Mouse (Mus musculus): ENCODE measurements at regions not wholly inside any gene's neighbourhood (a gene's known extent, or its start where the extent isn't known, plus 50 kb on each side); places are given as distances from the start of the nearest gene placed in this dataset.
"Not testable (repeated sequence)": the region's sequence is repeated elsewhere in the genome, so short reads cannot be mapped to it uniquely, and the experiment has no call there.

DNA sequence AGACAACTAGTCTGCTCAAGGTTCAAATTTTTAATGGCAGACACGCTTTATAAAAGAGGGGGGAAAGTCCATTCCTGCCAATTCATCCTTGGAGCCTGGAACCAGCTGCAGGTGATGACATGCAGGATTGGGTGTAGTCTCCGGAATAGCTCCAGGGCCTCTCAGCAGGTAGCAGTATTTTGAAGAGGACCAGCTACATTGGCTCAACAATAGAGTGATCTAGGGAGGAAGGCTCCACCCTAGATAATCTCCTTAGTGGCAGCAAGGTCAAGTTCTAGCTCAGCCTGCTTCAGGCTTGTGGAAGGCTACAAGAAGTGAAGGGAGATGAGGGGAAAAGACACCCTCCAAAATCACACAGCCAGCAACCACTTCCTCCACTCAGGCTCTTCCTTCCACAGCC lies 1405.1 kb downstream of the 4930444P10Rik start:
- not testable (repeated sequence) for DNase-seq (ENCODE audit: low spot score)

DNA sequence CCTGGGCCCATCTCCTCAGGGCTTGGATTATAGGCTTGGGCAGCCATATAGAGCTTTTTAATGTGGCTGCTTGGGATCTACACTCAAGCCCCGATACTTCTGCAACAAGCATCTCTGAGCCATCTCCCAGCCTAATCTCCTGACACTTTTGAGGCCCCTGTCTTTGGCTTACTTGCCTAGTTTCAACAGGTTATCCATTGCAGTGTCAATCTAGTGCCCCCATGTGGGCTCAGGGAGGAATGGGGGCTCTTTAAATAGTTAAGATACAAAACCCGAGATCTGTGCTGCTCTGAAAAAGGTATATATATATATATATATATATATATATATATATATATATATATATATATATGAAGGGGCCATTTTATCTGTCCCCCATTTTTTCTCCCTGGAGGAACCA lies 1407.0 kb downstream of the 4930444P10Rik start:
- DNase-seq (ENCODE audit: low spot score), result no peak

DNA sequence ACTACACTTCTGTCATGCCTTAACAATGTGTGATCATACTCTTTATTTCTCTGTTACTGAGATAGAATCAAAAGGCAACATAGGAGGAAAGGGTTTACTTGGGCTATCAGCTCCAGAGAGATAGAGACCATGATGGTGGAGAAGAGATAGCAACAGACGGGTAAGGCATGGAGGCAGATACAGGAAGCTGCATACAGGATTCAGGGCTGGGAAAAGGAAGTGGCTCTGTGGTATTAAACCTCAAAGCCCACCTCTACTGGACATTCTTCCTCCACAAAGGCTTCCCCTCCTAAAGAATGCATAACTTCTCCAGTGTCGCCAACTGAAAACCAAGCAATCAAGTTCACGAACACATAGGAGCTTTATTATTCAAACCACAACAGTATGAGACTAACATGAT lies 1412.7 kb downstream of the 4930444P10Rik start:
- no peak for DNase-seq (ENCODE audit: low spot score)

DNA sequence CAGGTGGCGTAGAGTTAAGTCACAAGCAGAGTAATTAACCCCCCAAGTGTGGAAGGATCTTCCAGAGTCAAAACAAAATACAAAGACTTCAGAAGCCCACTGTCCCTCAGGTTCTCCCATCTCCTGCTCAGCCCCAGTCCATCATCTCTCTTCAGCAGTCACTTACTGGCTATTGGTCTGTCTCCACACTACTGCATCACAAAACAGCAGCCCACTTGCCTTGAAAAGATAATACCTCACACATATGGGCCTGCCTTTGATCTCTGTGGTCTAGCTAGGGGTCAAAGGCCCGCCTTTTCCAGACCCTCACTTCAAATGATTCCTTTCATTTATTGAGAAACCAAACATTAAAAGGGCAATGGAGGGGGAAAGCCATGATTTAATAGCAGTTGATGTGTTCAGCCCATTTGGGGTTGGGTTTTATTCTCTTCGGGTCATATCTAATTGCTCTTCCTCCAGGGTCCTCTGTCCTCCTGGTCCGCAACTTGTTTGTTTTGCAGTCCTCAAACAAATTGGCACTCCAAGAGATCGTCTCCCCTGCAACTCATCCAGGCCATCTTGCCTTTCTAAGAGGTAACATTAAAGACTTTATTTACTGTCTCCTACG lies 1420.6 kb downstream of the 4930444P10Rik start:
- DNase-seq (ENCODE audit: low spot score), result no peak

DNA sequence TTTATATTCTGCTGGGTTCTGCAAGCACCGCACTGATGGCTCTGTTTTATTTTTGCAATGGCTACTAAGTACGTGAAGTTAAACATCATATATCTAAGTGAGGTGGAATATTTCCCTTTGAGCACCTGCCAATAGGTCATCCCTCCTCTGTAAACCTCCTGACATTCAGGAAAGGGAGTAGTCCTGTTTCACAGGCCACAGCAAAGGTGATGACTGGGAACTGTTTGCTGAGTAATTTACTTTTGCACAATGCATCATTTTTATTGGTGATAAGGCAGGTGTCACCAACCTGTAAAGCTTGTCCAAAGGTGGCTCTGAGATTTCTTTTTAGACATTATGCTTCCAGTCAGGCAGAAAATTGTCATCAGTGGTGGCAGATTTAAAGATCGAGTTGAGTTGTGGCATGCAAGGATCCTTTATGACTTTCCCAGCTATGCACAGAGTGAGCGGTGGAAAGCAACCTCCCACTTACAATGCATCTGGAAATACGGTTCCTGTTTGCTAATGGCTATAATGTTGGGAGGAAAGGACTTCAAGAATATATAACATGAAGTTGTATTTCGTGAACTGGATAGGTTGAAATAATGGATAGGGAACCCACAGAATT lies 1430.3 kb downstream of the 4930444P10Rik start:
- no peak for DNase-seq (ENCODE audit: low spot score)

DNA sequence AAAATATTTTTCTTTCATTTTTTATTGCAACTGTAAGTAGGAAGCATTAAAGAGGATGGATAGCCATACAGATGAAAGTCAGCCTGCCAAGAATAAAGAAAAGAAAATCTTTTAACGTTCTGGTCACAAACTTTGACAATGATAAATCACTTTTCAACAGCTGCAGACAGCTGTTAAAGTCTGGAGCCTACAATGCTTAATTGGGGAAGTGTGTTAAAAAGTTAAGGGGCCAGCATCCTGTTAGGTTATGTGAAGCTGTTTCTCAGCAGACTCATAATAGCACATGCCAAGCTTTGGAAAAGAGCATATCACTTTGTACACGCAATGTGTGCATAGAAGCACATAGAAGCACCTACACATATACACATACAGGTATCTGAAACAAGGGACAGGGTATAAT lies 1431.3 kb downstream of the 4930444P10Rik start:
- no peak for DNase-seq (ENCODE audit: low spot score)

DNA sequence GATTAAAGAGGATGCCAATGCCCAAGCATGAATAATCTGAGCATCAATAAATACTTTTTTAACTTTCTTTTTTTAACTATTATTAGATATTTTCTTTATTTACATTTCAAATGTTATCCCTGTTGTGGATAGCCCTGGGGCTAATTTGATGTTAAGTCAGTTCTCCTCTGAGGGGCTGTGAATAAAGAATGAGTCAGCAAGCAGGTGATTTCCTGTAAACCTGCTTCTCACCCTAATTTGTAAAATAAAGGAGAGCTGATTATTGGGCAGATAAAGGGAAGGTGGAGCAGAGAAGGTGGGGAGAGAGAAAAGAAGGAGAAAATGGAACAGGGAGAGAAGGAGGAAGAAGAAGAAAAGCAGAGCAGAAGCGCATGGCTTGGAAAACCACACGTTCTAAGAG lies 1442.8 kb downstream of the 4930444P10Rik start:
- no peak for DNase-seq (ENCODE audit: low spot score)

DNA sequence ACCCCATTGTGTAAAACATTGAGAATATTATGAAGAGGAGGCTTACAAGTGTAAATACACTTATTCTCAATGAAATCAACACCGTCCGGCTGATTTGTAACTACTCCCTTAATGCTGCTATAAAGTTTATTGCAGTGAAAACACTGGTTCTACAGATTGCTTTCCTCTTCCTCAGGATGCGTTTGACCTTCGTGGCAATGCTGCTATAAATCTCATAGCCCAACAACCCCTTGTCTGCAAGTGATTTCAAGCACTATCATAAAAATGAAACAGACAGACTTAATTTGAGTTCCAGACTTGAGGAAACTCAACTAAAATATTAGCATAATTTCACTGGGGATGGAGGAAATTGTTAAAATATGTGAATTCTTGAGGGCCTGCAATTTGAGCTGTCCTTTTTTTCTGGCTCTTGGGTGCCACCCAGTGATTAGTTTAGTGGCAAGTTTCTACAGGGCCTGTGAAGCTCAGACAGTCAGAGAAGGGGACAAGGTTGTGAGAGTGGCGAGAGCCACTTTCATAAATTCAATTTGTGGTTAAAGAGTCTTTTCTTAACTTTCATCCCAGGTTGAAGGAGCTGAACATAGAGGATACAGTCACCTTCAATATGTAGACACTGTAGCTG lies 1457.4 kb downstream of the 4930444P10Rik start:
- peak; percentile 51 for DNase-seq (ENCODE audit: low spot score)

DNA sequence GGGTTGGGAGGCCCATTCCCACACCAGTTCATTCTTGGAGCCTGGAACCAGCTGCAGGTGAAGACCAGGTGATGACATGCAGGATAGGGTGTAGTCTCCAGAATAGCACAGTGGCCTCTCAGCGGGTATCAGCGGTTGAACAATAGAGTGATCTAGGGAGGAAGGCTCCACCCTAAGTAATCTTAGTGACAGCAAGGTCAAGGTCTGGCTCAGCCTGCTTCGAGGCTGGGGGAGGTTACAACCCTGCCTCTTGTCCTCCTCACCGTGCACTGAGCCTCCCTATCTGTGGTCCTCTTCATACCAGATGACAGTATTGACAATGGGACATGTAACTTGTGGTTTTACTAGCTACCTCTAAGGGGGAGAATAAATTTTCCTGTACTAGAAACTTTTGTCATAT lies 1461.1 kb downstream of the 4930444P10Rik start:
- no peak for DNase-seq (ENCODE audit: low spot score)

DNA sequence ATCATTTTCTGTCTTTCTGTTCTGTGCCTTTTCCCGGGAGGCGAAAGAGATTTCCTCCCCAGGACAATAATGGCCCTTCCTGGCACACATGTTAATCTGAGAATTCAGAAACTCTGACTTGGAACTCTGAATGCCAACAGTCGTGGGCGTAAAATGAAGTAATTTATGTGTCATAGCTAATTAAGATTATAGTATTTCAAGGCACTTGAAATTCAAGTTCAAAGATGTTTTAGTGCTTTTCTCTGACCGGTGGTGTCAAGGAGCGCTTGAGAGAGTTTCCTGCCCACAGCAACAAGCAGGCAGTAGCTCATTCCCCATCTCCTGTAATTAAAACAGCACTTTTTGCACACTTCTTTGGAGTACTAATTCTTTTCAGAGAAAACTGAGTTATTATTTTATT lies 1465.9 kb downstream of the 4930444P10Rik start:
- no peak for DNase-seq (ENCODE audit: low spot score)

DNA sequence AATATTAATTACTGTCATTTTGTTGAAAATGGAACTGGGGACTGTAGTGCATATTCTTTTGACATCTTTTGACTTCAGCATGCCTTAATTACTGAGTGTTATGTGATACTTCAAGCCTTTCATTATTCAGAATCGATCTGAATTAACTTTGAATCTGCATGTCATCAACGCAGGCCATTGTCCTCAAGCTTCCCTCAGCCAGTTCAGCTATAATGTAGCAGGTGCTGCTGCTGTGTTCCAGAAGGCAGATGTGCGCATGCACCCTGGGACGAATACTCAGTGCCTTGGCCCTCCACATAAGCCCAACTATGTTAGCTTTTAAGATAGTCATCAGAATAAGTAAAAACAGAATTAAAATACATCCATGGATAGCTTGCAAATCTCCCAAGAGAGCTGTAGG lies 1466.4 kb downstream of the 4930444P10Rik start:
- DNase-seq (ENCODE audit: low spot score), result no peak

DNA sequence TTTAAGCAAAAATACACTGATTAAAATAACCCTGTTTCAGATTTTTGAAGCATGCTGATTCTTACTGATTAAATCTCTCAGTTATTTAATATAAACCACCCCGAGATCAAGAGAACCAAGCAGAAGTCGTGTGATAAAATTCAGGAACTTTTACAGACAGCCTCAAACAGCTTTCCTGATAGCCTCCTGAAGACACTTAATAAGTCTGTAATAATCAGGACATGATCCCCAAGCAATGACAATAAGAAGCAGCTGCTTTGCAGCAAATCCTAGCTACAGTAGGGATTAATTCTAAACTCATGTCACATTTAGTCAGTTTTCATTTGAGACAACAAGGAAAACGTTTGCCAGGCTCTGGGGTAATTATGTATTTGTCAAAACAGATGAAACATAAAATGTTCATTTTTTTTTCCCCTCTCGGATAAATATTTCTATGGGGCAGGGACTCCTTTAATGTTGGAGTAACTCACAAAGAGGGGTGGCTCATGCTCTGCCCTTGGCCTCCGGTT lies 1472.1 kb downstream of the 4930444P10Rik start:
- DNase-seq (ENCODE audit: low spot score), result no peak

DNA sequence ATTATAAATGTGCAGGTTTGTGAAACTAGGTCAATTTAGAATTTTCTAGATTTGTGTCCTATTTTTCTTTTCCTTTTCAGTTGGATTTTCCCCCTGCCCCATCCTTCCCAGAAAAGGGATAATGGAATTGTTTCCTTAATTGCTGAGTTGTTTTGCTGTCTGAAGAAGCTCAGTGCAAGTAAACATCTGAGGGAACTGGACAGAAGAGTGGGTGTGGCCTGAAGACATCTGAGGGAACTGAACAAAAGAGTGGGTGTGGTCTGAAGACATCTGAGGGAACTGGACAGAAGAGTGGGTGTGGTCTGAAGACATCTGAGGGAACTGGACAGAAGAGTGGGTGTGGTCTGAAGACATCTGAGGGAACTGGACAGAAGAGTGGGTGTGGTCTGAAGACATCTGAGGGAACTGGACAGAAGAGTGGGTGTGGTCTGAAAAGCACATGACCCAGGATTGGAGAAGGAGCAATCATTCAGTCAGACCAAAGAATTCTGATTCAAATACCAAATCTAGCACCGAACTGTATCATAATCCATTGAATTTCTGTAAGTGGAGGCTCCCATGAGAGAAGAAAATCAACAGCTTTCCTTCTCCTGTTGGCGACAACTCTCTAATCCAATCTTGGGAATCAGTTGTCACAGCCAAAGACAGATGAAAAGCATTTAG lies 1479.8 kb downstream of the 4930444P10Rik start:
- DNase-seq (ENCODE audit: low spot score), result no peak

DNA sequence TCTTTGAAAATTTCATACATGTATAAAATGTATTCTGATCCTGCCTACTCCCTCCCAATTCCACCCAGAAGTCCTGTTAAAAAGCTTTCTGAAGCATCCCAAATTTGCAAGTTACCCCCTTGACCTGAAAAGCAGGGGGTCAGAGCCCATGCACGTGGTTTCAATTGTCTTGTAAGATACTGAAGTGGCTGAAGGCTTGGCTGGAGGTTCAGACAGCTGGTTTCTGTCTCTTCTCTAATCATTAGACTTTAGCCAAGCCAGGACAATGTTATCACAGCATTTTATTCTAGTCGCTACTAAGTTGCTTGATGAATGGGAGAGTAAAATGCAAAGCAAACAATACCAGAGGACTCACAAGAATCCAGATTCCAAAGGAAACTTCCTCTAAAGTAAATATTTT lies 1484.1 kb downstream of the 4930444P10Rik start:
- no peak for DNase-seq (ENCODE audit: low spot score)

DNA sequence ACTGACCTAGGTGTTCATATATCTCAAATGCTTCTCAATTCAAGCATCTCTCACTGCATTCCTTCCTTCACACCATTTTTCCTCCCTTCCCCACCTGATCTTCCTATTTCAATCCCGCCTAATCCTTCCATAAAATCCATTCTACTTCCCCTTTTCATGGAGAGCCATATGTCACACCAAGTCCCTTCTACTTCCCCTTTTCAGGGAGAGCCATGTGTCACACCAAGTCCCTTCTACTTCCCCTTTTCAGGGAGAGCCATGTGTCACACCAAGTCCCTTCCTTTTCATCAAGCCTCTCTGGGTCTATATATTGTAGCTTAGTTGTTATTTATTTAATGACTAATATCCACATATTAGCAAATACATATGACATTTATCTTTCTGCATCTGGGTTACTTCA lies 1497.2 kb downstream of the 4930444P10Rik start:
- DNase-seq (ENCODE audit: low spot score), result no peak

DNA sequence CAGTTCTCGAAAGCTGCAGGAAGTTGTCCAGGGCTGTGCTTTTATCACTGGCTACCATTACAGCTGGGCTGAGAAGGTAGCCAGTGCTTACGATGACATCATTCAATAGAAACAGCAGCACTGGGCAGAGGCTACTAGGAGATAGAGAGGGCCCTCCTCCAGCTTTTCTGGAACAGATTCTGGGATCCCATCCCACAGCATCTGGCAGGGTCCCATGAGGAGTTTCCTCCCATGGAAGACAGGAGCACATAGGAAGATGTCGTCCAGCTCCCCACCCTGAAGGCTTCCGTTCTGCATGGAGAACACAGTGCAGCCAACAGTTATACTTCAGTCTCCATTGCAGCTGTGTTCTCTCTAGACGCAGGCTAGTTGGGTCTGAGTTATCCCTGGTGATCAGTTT lies 1503.2 kb downstream of the 4930444P10Rik start:
- no peak for DNase-seq (ENCODE audit: low spot score)

DNA sequence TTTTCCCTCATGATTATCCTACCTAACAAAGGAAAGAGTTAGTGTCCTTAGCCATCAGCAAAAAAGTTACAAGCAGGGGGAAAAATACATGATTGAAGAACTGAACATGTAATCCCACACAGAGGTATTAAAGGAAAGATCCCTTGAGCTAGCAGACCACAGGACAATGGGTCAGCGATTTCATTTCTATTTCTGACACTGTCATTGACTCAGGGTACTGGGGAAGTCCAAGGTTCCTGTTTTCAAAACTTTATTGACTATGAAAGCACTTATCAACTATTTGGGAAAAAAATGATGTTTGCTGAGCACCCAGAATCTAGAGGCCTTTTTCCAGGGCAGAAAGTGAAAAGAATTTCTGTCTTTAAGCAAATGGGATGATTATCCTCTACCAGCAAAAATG lies 1513.7 kb downstream of the 4930444P10Rik start:
- DNase-seq (ENCODE audit: low spot score), result no peak

DNA sequence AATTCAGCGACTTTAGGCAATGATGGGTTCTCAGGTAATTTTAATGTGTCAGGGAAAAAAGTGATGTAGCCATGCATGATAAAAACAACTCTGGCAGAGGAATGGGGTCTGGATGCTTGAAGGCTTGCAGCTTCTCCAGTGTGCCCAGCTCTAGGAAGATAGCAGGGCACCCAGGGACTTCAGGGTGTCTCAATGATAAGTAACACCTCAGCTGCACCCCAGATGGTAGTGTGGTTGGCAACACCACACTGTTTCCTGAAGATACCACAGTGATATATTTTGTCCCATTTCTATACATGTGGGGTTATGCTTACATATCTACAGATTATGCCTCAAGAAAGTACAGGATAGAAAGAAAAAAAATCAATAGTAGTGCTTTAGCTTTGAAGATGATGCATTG lies 1516.9 kb downstream of the 4930444P10Rik start:
- DNase-seq (ENCODE audit: low spot score), result no peak

DNA sequence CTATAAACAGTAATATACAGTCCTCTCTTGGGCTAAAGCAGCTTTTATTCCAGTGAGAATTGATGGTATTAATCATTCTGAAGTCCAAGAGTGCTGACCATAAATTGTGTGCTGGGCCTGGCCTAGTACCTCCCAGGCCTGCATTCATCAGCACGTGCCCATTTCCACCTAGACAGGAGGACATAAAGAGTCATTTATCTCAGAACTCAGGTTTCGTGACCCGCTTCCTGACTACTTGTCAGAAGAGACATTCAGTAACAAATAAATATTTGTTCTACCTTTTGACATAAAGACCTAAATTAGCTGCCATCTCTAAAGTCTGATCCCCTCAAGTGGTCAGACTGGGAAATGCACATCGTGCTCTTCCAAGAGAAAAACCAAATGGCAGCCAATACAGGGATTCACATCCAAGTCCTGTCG lies 1522.6 kb downstream of the 4930444P10Rik start:
- peak; percentile 7 for DNase-seq (ENCODE audit: low spot score)

DNA sequence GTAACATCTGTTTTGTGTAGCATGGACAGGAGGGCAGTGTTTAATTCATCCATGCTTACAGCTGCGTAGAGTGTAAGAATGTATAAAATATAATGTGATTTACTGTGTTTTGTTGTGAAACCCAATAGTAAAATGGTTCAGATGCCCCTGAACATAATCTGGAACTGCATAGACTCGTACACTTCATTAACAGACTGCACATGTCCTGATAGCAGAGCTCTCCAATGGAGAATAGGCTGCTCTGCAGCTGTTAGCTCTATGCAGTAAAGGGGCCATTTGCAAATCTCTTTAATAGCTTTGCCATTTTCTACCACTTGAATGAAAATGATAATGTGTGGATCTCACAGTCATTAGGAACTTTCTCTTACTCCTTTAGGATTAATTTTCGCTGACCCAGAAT lies 1523.0 kb downstream of the 4930444P10Rik start:
- DNase-seq (ENCODE audit: low spot score), result no peak

DNA sequence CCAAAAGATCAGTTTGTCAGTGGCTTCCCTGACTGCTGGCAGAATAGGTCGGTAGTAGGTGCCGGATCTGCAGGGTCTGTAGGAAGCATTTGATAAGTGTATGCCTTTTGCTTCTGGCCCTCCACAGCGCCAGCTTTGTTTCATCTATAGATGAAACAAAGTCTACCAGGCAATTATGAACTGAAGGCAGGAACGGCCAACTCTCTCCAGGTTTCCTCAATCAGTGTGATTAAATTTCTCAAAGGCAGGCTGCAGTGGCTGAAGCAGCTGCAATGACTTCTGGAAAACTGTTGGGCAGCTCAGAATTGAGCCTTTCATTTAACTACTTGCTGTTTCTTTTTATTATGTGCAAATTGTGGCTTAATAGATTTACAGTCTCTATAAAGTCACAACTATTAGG lies 1526.1 kb downstream of the 4930444P10Rik start:
- no peak for DNase-seq (ENCODE audit: low spot score)

DNA sequence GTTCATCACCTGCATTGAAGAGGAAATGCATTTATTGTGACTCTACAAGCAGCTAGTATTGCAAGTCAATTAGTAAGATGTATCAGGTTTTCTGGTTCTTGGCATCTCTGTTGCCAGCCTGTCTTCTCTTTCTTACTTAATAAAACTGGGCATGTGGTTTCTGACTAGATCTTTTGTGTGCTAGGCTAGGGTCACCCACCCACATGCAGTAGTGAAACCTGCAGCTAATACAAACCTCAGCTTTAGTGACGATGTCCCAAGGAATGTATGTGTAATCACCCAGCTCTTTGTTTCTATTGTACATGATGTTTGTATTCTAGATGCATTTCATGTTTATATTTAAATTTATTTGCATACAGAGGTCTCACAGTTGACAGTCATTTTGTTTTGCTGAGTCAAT lies 1526.7 kb downstream of the 4930444P10Rik start:
- DNase-seq (ENCODE audit: low spot score), result no peak

Data from layer of hippocampus, adult 11-12 months (tissue).